Mouse (Mus musculus): ENCODE data around the gene Smarcc1. TPM values are rescaled to one million over a fixed set of nuclear protein-coding genes. Genes with fewer than 3 reads are reported as not detected.

Gene Smarcc1
- polyA plus RNA-seq, 1 experiment: 76.6 TPM

- Histone ChIP-seq H3K27ac (ENCODE audit: insufficient read depth, low read depth, low read length) (no peak overlapping the region), H3K4me1 (ENCODE audit: control insufficient read depth, insufficient read depth, low read length) (peaks cover 11% of the 10 kb centered on the region), H3K4me3 (ENCODE audit: insufficient read depth, low read depth, low read length) (no peak overlapping the region)
- TF ChIP-seq CTCF (IDR thresholded peaks at IDR 0.05; ENCODE audit: insufficient read depth, low read depth, low read length): no peak
- no peak for TF ChIP-seq POLR2A (IDR thresholded peaks at IDR 0.05; ENCODE audit: insufficient read depth, low read depth, low read length)
- 63% methylated on average over 4 of the region's 4 CpGs for WGBS
Measured at GRCm38 (mm10) chr9:110226191-110226590, 108.7 kb downstream of the Smarcc1 start.

GRCm38 (mm10) chr9:110228671-110229070 lies 111.2 kb downstream of the Smarcc1 start:
- 86% methylated on average over 6 of the region's 6 CpGs for WGBS
- TF ChIP-seq POLR2A (IDR thresholded peaks at IDR 0.05; ENCODE audit: insufficient read depth, low read depth, low read length): no peak
- no peak for TF ChIP-seq CTCF (IDR thresholded peaks at IDR 0.05; ENCODE audit: insufficient read depth, low read depth, low read length)
- peaks cover 11% of the 10 kb centered on the region for H3K4me1 ChIP-seq (ENCODE audit: control insufficient read depth, insufficient read depth, low read length)
- H3K4me3 ChIP-seq (ENCODE audit: insufficient read depth, low read depth, low read length): no peak overlapping the region
- 0 out of 2 replicates have a peak overlapping the region, but pooled peaks have one; percentile 64 for H3K27ac ChIP-seq (ENCODE audit: insufficient read depth, low read depth, low read length)

DNA sequence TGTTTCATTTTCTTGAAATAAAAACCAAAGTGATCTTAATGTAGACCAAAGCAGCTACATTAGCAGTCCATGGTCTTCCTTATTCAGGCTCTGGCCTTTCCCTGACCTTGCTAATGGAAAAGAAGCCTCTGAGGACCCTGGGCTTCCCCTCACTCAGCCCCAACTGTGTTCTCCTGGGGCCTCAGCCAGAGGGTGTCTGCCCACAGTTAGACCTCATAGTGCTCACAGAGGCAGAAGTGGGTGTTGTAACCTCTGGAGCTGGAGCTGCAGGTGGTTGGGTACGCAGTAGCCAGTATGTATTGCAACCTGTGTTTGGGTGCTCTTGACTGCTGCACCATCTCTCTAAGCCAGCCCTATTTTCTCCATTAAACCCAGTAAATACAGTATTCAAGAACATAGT lies 111.6 kb downstream of the Smarcc1 start:
- Histone ChIP-seq H3K4me3 (ENCODE audit: insufficient read depth, low read depth, low read length) (no peak overlapping the region), H3K4me1 (ENCODE audit: control insufficient read depth, insufficient read depth, low read length) (peaks cover 11% of the 10 kb centered on the region), H3K27ac (ENCODE audit: insufficient read depth, low read depth, low read length) (peak overlapping the region; percentile 92)
- WGBS: 77% methylated on average over 1 of the region's 1 CpGs
- no peak for TF ChIP-seq CTCF (IDR thresholded peaks at IDR 0.05; ENCODE audit: insufficient read depth, low read depth, low read length)
- TF ChIP-seq POLR2A (IDR thresholded peaks at IDR 0.05; ENCODE audit: insufficient read depth, low read depth, low read length): no peak

DNA sequence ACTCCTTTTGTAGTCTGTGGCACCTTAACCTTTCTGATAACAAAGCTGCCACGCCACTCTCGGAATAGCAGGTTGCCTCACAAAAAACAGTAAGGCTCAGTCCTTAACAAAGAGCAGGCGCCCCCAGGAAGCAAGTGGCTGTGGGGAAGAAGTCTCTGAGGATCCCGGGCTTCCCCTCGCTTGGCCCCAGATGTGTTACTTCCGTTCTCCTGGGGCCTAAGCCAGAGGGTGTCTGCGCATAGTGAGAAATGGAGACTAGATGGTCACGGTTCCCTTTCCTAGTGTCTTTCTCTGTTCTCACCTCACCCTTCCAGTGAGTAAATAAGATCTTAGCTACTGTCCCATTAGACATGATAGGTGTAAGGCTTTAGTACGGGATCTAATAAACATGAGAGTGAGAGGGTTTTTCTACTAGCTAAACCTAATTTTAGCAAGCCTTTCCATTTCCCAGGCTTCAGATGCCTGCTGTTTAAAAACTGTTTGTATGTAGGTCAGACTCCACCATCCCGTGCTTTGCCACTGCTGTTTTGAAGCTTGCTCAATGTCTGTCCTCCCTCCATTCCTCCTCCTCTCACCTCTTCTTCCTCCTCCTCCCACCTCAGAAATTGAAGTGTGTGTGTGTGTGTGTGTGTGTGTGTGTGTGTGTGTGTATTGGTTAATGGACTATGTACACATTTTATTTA lies 112.2 kb downstream of the Smarcc1 start:
- Histone ChIP-seq H3K4me1 (ENCODE audit: control insufficient read depth, insufficient read depth, low read length) (peaks cover 11% of the 10 kb centered on the region), H3K27ac (ENCODE audit: insufficient read depth, low read depth, low read length) (peak overlapping the region; percentile 92), H3K4me3 (ENCODE audit: insufficient read depth, low read depth, low read length) (no peak overlapping the region)
- WGBS: 38% methylated on average over 10 of the region's 10 CpGs
- TF ChIP-seq CTCF (IDR thresholded peaks at IDR 0.05; ENCODE audit: insufficient read depth, low read depth, low read length) (no peak), POLR2A (IDR thresholded peaks at IDR 0.05; ENCODE audit: insufficient read depth, low read depth, low read length) (no peak)

DNA sequence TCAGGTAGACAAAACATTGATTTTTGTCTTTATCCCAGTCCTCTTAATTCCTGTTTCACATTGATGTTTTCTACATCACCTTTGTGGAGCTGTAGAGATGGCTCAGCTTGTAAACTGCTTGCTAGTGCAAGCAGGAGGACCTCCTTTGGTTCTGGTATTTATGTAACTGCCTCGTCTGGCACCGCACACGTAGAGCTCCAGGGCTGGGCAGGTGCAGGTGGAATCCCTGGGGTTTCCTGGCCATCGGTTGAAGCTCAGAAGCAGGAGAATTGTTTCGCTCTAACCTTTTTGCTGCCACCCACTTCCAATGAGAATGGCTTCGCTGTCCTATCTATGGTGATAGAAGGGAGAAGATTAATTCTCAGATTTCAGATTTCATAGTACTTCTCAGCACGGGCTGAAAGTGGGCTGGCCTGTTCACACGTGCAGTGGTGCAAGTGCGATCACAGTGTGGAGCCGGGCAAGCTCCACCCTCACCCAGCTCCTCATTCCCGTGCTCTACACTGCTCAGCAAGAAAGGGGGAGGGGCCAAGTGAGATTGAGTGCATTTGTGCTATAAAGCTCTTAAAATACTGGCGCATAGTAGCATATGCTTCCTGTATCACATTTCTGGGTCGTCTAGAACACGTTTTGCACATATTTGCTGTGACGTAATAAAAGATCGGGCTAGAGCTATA lies 113.0 kb downstream of the Smarcc1 start:
- WGBS: 54% methylated on average over 16 of the region's 16 CpGs
- Histone ChIP-seq H3K4me3 (ENCODE audit: insufficient read depth, low read depth, low read length) (no peak overlapping the region), H3K27ac (ENCODE audit: insufficient read depth, low read depth, low read length) (peak overlapping the region; percentile 67), H3K4me1 (ENCODE audit: control insufficient read depth, insufficient read depth, low read length) (peaks cover 11% of the 10 kb centered on the region)
- no peak for TF ChIP-seq CTCF (IDR thresholded peaks at IDR 0.05; ENCODE audit: insufficient read depth, low read depth, low read length)
- TF ChIP-seq POLR2A (IDR thresholded peaks at IDR 0.05; ENCODE audit: insufficient read depth, low read depth, low read length): no peak

GRCm38 (mm10) chr9:110234962-110235361 lies 117.5 kb downstream of the Smarcc1 start:
- Histone ChIP-seq H3K4me3 (ENCODE audit: insufficient read depth, low read depth, low read length) (no peak overlapping the region), H3K27ac (ENCODE audit: insufficient read depth, low read depth, low read length) (no peak overlapping the region), H3K4me1 (ENCODE audit: control insufficient read depth, insufficient read depth, low read length) (peaks cover 5% of the 10 kb centered on the region)
- no peak for TF ChIP-seq CTCF (IDR thresholded peaks at IDR 0.05; ENCODE audit: insufficient read depth, low read depth, low read length)
- TF ChIP-seq POLR2A (IDR thresholded peaks at IDR 0.05; ENCODE audit: insufficient read depth, low read depth, low read length): no peak
- 97% methylated on average over 6 of the region's 6 CpGs for WGBS

DNA sequence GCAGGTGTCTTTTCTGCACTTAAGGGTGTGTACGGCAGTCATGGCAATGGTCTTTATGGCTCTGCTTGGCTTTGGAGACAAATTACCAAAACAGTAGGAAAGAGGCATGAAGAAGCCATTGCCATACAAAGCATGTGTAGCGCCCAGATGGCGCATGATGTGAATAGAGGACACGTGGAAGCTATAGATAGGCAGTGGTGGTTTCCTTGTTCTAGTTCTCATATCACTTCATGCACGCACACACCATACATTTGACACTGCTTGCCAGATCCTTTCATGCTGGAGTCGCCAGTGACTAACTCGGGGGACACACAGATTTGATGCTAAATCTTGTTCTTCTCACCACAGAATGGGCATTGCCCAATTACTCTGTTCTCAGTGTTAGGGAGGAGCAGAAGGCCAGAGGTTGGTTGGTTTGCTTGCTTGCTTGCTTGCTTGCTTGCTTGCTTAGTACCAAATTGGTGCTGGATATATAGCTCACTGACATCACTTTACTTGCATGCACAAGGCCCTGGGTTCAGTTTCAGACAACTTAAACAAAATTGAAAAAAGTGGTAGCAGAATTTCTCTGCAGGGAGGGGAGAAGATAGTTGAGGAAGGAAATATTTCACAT lies 125.8 kb downstream of the Smarcc1 start, which contains the start of gene Cspg5:
TSS of gene Cspg5 (plus strand) at position 563 of the 613 bp plus-strand sequence.
- H3K27ac ChIP-seq (ENCODE audit: insufficient read depth, low read depth, low read length): peak within 1 kb of the TSS; percentile 85
- WGBS: 93% methylated on average over 7 of the region's 7 CpGs
- H3K4me1 ChIP-seq (ENCODE audit: control insufficient read depth, insufficient read depth, low read length): peaks cover 19% of the 10 kb centered on the region
- peak within 1 kb of the TSS; percentile 63 for H3K4me3 ChIP-seq (ENCODE audit: insufficient read depth, low read depth, low read length)
- TF ChIP-seq POLR2A (IDR thresholded peaks at IDR 0.05; ENCODE audit: insufficient read depth, low read depth, low read length): no peak
- no peak for TF ChIP-seq CTCF (IDR thresholded peaks at IDR 0.05; ENCODE audit: insufficient read depth, low read depth, low read length)

DNA sequence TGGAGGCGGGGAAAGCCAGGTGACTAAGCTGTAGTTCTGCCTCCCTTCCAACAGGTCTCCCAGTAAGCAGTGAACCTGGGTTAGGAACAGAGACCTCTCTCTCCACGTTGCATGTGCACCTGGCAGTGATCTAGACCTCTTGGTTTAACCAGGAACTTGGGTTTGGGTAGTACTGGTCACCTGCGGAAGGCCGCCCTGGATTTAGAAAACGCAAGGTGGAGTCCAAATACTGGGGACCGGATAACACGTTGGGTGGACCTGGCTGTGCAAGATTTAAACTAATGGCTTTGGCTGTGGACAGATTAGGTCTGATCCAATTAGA lies 127.0 kb downstream of the Smarcc1 start:
- TF ChIP-seq CTCF (IDR thresholded peaks at IDR 0.05; ENCODE audit: insufficient read depth, low read depth, low read length) (no peak), POLR2A (IDR thresholded peaks at IDR 0.05; ENCODE audit: insufficient read depth, low read depth, low read length) (no peak)
- 25% methylated on average over 7 of the region's 7 CpGs for WGBS
- H3K27ac ChIP-seq (ENCODE audit: insufficient read depth, low read depth, low read length): peak overlapping the region; percentile 85
- H3K4me3 ChIP-seq (ENCODE audit: insufficient read depth, low read depth, low read length): peak overlapping the region; percentile 63
- peaks cover 20% of the 10 kb centered on the region for H3K4me1 ChIP-seq (ENCODE audit: control insufficient read depth, insufficient read depth, low read length)

Data from olfactory bulb, adult 2 months (tissue).